Mouse (Mus musculus) MEL (cell line): ENCODE data around the gene Spats1. TPM values are rescaled to one million over a fixed set of nuclear protein-coding genes. Genes with fewer than 3 reads are reported as not detected.

Source experiments
- DNase-seq: peaks from one replicate; pipeline ENCODE4 v3.0.0; 2011; ENCODE audit warnings: low read depth, low spot score
- H3K27ac ChIP-seq: 2 replicates; pipeline ENCODE4 v1.5.1; 2012; ENCODE audit warnings: low read depth, mild to moderate bottlenecking, control low read depth, low read length, moderate library complexity; ENCODE audit not compliant: control insufficient read depth
- H3K27me3 ChIP-seq, 2 experiments: fragments of 150-350 bp in 1 of 2; sonication (generic) in 1 of 2; 2 replicates each; pipeline ENCODE4 v1.6.1; 2012; ENCODE audit warnings: low read length in 2 of 2, mild to moderate bottlenecking in 2 of 2, improper control_type of control experiment in 1 of 2, moderate library complexity in 1 of 2; ENCODE audit not compliant: insufficient read depth in 2 of 2, control insufficient read depth in 1 of 2
- H3K36me3 ChIP-seq, 2 experiments: 2 replicates each; pipeline ENCODE4 v1.6.1; 2012 to 2014; ENCODE audit warnings: low read length in 2 of 2, improper control_type of control experiment in 1 of 2, inconsistent platforms in 1 of 2, mild to moderate bottlenecking in 1 of 2; ENCODE audit not compliant: insufficient read depth in 2 of 2, control insufficient read depth in 1 of 2
- H3K4me1 ChIP-seq, 2 experiments: fragments of 150-350 bp in 1 of 2; sonication (generic) in 1 of 2; 2 replicates each; pipeline ENCODE4 v1.6.1; 2012; ENCODE audit warnings: low read length in 2 of 2, improper control_type of control experiment in 1 of 2, mild to moderate bottlenecking in 1 of 2; ENCODE audit not compliant: insufficient read depth in 2 of 2, control insufficient read depth in 1 of 2
- H3K4me3 ChIP-seq, 2 experiments: fragments of 150-350 bp in 1 of 2; sonication (generic) in 1 of 2; 2 replicates each; pipeline ENCODE4 v1.5.1; 2012; ENCODE audit warnings: low read depth in 2 of 2, low read length in 2 of 2, mild to moderate bottlenecking in 2 of 2, moderate library complexity in 2 of 2, control low read depth in 1 of 2, improper control_type of control experiment in 1 of 2; ENCODE audit not compliant: control insufficient read depth in 1 of 2, insufficient read depth in 1 of 2
- H3K79me2 ChIP-seq: 2 replicates; pipeline ENCODE4 v1.6.1; 2012; ENCODE audit warnings: mild to moderate bottlenecking, low read length, moderate library complexity; ENCODE audit not compliant: control insufficient read depth, poor library complexity, insufficient read depth
- H3K9ac ChIP-seq: 2 replicates; pipeline ENCODE4 v1.6.1; 2012; ENCODE audit warnings: low read depth, mild to moderate bottlenecking, control low read depth, low read length, moderate library complexity; ENCODE audit not compliant: control insufficient read depth, poor library complexity, severe bottlenecking
- H3K9me3 ChIP-seq: fragments of 150-350 bp; sonication (generic); replicated peaks from 2 replicates; pipeline ENCODE4 v1.6.1; 2012; ENCODE audit warnings: mild to moderate bottlenecking, low read length, improper control_type of control experiment, moderate library complexity; ENCODE audit not compliant: insufficient read depth
- CHD1 ChIP-seq: IDR thresholded peaks from 2 replicates; pipeline ENCODE4 v1.6.1; 2012; ENCODE audit warnings: low read depth, mild to moderate bottlenecking, inconsistent platforms, low read length, improper control_type of control experiment
- CTCF ChIP-seq, 3 experiments: IDR thresholded peaks in 2 of 3; conservative IDR thresholded peaks in 1 of 3; 2 replicates each; pipeline ENCODE4 v1.5.1; 2011 to 2012; ENCODE audit warnings: low read length in 3 of 3, low read depth in 2 of 3, mild to moderate bottlenecking in 2 of 3, improper control_type of control experiment in 1 of 3, inconsistent platforms in 1 of 3, mixed read lengths in 1 of 3, moderate library complexity in 1 of 3; ENCODE audit not compliant: control insufficient read depth in 1 of 3, insufficient read depth in 1 of 3, poor library complexity in 1 of 3, severe bottlenecking in 1 of 3
- GABPA ChIP-seq: IDR thresholded peaks from 2 replicates; pipeline ENCODE4 v1.6.1; 2012; ENCODE audit warnings: low read depth, mild to moderate bottlenecking, inconsistent platforms, low read length, improper control_type of control experiment, moderate library complexity
- JUND ChIP-seq: IDR thresholded peaks from 2 replicates; pipeline ENCODE4 v1.6.1; 2011; ENCODE audit warnings: low read depth, mild to moderate bottlenecking, improper control_type of control experiment, low read length
- KAT2A ChIP-seq: conservative IDR thresholded peaks from 2 replicates; pipeline ENCODE4 v1.6.1; 2012; ENCODE audit warnings: low read depth, low read length, improper control_type of control experiment, inconsistent platforms
- MAFK ChIP-seq: IDR thresholded peaks from 2 replicates; pipeline ENCODE4 v1.6.1; 2011; ENCODE audit warnings: low read depth, mild to moderate bottlenecking, low read length, improper control_type of control experiment, borderline replicate concordance
- MAX ChIP-seq: IDR thresholded peaks from 2 replicates; pipeline ENCODE4 v1.6.1; 2011; ENCODE audit warnings: low read length, improper control_type of control experiment
- MAZ ChIP-seq: IDR thresholded peaks from 2 replicates; pipeline ENCODE4 v1.6.1; 2012; ENCODE audit warnings: low read depth, mild to moderate bottlenecking, inconsistent platforms, low read length, improper control_type of control experiment
- MEF2A ChIP-seq: IDR thresholded peaks from 2 replicates; pipeline ENCODE4 v1.6.1; 2014; ENCODE audit warnings: low read depth, mild to moderate bottlenecking, inconsistent platforms, low read length, improper control_type of control experiment; ENCODE audit not compliant: poor library complexity, insufficient replicate concordance, severe bottlenecking; ENCODE audit errors: extremely low read depth
- NELFE ChIP-seq: IDR thresholded peaks from 2 replicates; pipeline ENCODE4 v1.6.1; 2011; ENCODE audit warnings: low read depth, low read length, improper control_type of control experiment
- RAD21 ChIP-seq: IDR thresholded peaks from 2 replicates; pipeline ENCODE4 v1.6.1; 2011; ENCODE audit warnings: mild to moderate bottlenecking, low read depth, low read length, improper control_type of control experiment
- USF1 ChIP-seq: IDR thresholded peaks from 2 replicates; pipeline ENCODE4 v1.6.1; 2014; ENCODE audit warnings: low read depth, mild to moderate bottlenecking, inconsistent platforms, low read length, improper control_type of control experiment, moderate library complexity
- polyA plus RNA-seq, 2 experiments: library from polyadenylated mRNA; stranded (reverse) in 1 of 2; unstranded in 1 of 2; fragments of >175 nt in 1 of 2; fragments of >200 nt in 1 of 2; gene quantifications; 2 replicates each; pipeline versions ENCODE4 v1.2.1 to v1.2.4; 2012; ENCODE audit warnings: low replicate concordance in 2 of 2, low read depth in 1 of 2; ENCODE audit not compliant: insufficient read length in 2 of 2, insufficient read depth in 1 of 2, missing spikeins in 1 of 2
- total RNA-seq: library from RNA; depleted of rRNA; stranded (reverse); fragments of 300-350 nt; gene quantifications from 2 replicates; pipeline ENCODE4 v1.2.3, GENCODE M21; 2012

Spats1 gene
- total and polyA plus RNA-seq, 3 experiments = 1.5 to 149 (median 2.5) TPM

DNA sequence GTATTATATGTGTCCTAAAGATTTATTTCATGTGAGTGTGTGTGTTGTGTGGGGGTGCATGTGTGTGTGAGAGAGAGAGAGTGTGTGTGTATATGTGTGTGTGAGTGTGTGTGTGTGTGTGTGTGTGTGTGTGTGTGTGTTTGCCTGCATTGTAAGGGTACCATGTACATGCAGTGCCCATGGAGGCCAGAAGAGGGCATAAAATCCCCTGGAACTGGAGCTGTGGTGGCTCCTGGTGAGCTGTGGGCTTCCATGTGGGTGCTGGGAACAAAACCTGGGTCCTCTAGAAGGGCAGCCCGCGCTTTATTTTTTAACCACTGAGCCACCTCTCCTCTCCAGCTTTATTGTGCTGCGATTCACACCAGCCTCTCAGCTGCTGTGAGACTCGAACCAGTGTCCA, 12.7 kb downstream of the Spats1 start:
- H3K36me3 ChIP-seq = no peaks in the 10 kb centered on the region; a peak in 1 of 4 replicates
- no peaks in the 10 kb centered on the region for H3K4me1 ChIP-seq
- no peaks in the 10 kb centered on the region for H3K79me2 ChIP-seq
- no peaks in the 10 kb centered on the region for H3K27me3 ChIP-seq
- no peak overlapping the region for H3K4me3 ChIP-seq
- no peaks in the 10 kb centered on the region for H3K9me3 ChIP-seq
- no peak overlapping the region for H3K9ac ChIP-seq
- DNase-seq = no peak
- TF ChIP-seq CHD1 (no peak), CTCF (IDR thresholded peaks at IDR 0.05 in 2 of 3, conservative IDR thresholded peaks at IDR 0.05 in 1 of 3; ENCODE audit: control insufficient read depth in 1 of 3, insufficient read depth in 1 of 3, low read depth in 2 of 3, low read length in 3 of 3, poor library complexity in 1 of 3, severe bottlenecking in 1 of 3) (peak in 2 of 3 experiments; percentile 26 to 29; a peak in 3 of 6 replicates)
- TF ChIP-seq, all 39 proteins: peak for 1
- no peak overlapping the region for H3K27ac ChIP-seq

GRCm38 (mm10) chr17:45459062-45459461, 16.2 kb downstream of the Spats1 start:
- H3K27ac ChIP-seq = no peak overlapping the region
- TF ChIP-seq GABPA (no peak), MEF2A (no peak), MAFK (no peak), MAX (no peak), MAZ (no peak), RAD21 (no peak), NELFE (no peak), JUND (no peak), KAT2A (no peak)
- TF ChIP-seq, all 39 proteins: peak for 0
- no peaks in the 10 kb centered on the region; a peak in 1 of 4 replicates for H3K36me3 ChIP-seq
- DNase-seq = no peak
- no peaks in the 10 kb centered on the region for H3K79me2 ChIP-seq
- H3K9me3 ChIP-seq = no peaks in the 10 kb centered on the region
- no peak overlapping the region for H3K4me3 ChIP-seq
- H3K4me1 ChIP-seq = no peaks in the 10 kb centered on the region
- H3K27me3 ChIP-seq = no peaks in the 10 kb centered on the region
- H3K9ac ChIP-seq = no peak overlapping the region

DNA sequence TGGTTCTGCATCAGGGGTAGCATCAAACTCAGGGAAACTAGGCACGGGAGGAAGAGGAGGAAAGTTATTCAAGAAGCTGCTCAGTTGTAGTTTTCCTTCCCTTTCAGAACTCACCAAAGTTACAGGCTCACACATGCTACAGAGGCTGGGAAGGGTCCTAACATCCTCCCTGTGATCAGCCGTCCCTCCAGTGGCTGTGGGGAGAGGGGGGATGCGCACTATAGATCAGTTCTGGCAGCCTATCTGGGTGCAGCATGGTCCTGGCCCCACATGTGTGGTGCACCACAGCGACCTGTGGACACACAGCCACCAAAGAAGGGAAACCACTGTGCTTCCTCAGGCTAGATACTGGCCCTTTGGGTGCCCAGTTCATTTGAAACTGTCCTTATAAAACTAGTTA, 16.7 kb downstream of the Spats1 start:
- no peak for DNase-seq
- H3K9ac ChIP-seq = no peak overlapping the region

More for the DNA sequence above, 16.7 kb downstream of the Spats1 start:
- H3K9me3 ChIP-seq = no peaks in the 10 kb centered on the region
- no peaks in the 10 kb centered on the region for H3K79me2 ChIP-seq
- no peaks in the 10 kb centered on the region for H3K4me1 ChIP-seq
- no peaks in the 10 kb centered on the region; a peak in 1 of 4 replicates for H3K36me3 ChIP-seq
- H3K4me3 ChIP-seq = no peak overlapping the region
- H3K27ac ChIP-seq = no peak overlapping the region
- H3K27me3 ChIP-seq = no peaks in the 10 kb centered on the region
- TF ChIP-seq MAFK (no peak), USF1 (no peak)
- TF ChIP-seq, all 39 proteins: peak for 0
